ENCODE assay signal across 8 mouse cellular contexts in the genomic region with DNA sequence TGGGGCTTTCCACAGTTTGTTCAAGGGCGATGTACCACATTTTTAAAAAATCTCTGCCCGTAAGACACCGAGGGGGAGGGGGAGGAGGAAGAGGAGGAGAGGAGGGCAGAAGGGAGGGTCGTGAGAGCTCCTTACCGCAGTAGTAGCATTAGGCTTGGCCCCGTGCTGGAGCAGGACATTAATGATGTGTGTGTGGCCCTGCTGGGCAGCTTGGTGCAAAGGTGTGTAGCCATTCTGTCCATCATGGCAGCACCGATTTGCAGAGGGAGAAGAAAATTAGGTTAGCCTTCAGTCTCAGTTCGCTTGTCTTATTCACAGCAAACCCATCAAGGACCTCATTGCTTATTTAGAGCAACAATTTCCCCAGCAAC.
DNase-seq lines count a peak whose midpoint lies in the region; ATAC-seq and TF ChIP-seq lines count a peak whose summit lies in the region.

No protein-coding gene starts in this region.

- H3K9ac ChIP-seq in heart, adult 2 months (ENCODE audit: low read depth, low read length) = no peak overlapping the region
- no peak overlapping the region for H3K9ac ChIP-seq in liver, embryonic 13.5 days

- no peak for ATAC-seq in liver, embryonic 13.5 days (ENCODE audit: low read depth)

- TF ChIP-seq CTCF in heart, adult 2 months (IDR thresholded peaks at IDR 0.05) = no peak

- no peaks in the 10 kb centered on the region for H3K79me2 ChIP-seq in heart, adult 2 months (replicated peaks; ENCODE audit: control insufficient read depth, insufficient read depth, low read length)

- H3K4me1 ChIP-seq in heart, adult 2 months (ENCODE audit: control insufficient read depth, insufficient read depth, low read length) = no peaks in the 10 kb centered on the region
- no peaks in the 10 kb centered on the region for H3K4me1 ChIP-seq in liver, embryonic 13.5 days (replicated peaks)

- 23% methylated on average over 8 of the region's 8 CpGs for WGBS in heart, adult 2 months
- WGBS in liver, embryonic 13.5 days (ENCODE audit: insufficient replicate concordance) = 13% methylated on average over 8 of the region's 8 CpGs

- H3K27me3 ChIP-seq in heart, adult 2 months (ENCODE audit: control insufficient read depth, insufficient read depth, low read length) = no peaks in the 10 kb centered on the region
- H3K27me3 ChIP-seq in liver, embryonic 13.5 days = peaks cover 4% of the 10 kb centered on the region; the same call in 1 of the 2 replicates

- no peak for TF ChIP-seq POLR2A in heart, adult 2 months (IDR thresholded peaks at IDR 0.05; ENCODE audit: insufficient read depth, low read depth, low read length)

- no peaks in the 10 kb centered on the region for H3K36me3 ChIP-seq in heart, adult 2 months (ENCODE audit: control insufficient read depth, insufficient read depth, low read length)
- H3K36me3 ChIP-seq in liver, embryonic 13.5 days = no peaks in the 10 kb centered on the region

- DNase-seq in heart, adult 2 months = no peak
- DNase-seq in heart, postnatal 4 days = no peak
- peak; percentile 34 for DNase-seq in retina, embryonic 14.5 days (ENCODE audit: low spot score)
- DNase-seq in retina, postnatal 1 day = no peak
- no peak for DNase-seq in liver, embryonic 13.5 days
- DNase-seq in right cerebral cortex, postnatal 25 days = no peak
- DNase-seq in layer of hippocampus, postnatal 25 days (ENCODE audit: extremely low spot score in 1 of 2, low spot score in 1 of 2) = no peak
- no peak for DNase-seq in spleen, postnatal 4 days (ENCODE audit: low spot score in 2 of 2)

- peak overlapping the region; percentile 28; the same call in 1 of the 2 replicates for H3K27ac ChIP-seq in heart, adult 2 months
- H3K27ac ChIP-seq in liver, embryonic 13.5 days = no peak overlapping the region

- H3K4me3 ChIP-seq in heart, adult 2 months = no peak overlapping the region
- no peak overlapping the region for H3K4me3 ChIP-seq in liver, embryonic 13.5 days (replicated peaks)

- TF ChIP-seq EP300 in heart, adult 2 months (IDR thresholded peaks at IDR 0.05; ENCODE audit: insufficient read depth, low read depth, low read length) = no peak

- peak overlapping the region; percentile 15; the same call in 1 of the 2 replicates for H3K4me2 ChIP-seq in liver, embryonic 13.5 days

- intact Hi-C loops in heart, adult 2 months (cut with DNase I) = loop anchor here (10.0 kb wide), 1 partner anchor 156 kb away; no protein-coding TSS in a partner anchor

- H3K9me3 ChIP-seq in liver, embryonic 13.5 days (replicated peaks) = no peaks in the 10 kb centered on the region
